In genomic region chr9:44336093-44336406, GRCm38 (mm10) we compare ENCODE assay signal across 9 mouse cellular contexts. TPM values are rescaled to one million over a fixed set of nuclear protein-coding genes. Genes with fewer than 3 reads are reported as not detected.
A peak's percentile ranks its signal among the peaks of the same experiment; 100 is the strongest.
DNase-seq lines count a peak whose midpoint lies in the region; ATAC-seq and TF ChIP-seq lines count a peak whose summit lies in the region.
"Had no signal": no experiment of that assay in that cellular context is flagged by ENCODE, and none has a peak within 500 bp of the region (broad histone marks: within the 10 kb centered on the region; RNA-seq: fewer than 3 reads in every experiment).

No protein-coding gene starts in this region.

- H3K27me3 ChIP-seq in kidney, adult 2 months (replicated peaks; ENCODE audit: control insufficient read depth, insufficient read depth, low read length): no peaks in the 10 kb centered on the region
- H3K27me3 ChIP-seq in hindbrain, embryonic 13.5 days: no peaks in the 10 kb centered on the region
- H3K27me3 ChIP-seq in midbrain, embryonic 12.5 days: no peaks in the 10 kb centered on the region
- H3K27me3 ChIP-seq: Patski had no signal

- no peak overlapping the region for H3K27ac ChIP-seq in kidney, adult 2 months (ENCODE audit: insufficient read depth, low read depth, low read length)
- H3K27ac ChIP-seq in hindbrain, embryonic 13.5 days: peak overlapping the region; percentile 96
- H3K27ac ChIP-seq in midbrain, embryonic 12.5 days (replicated peaks): 0 out of 2 replicates have a peak overlapping the region, but pooled peaks have one; percentile 96

- H3K4me1 ChIP-seq in kidney, adult 2 months (ENCODE audit: control insufficient read depth, insufficient read depth, low read length): peaks cover 6% of the 10 kb centered on the region; the same call in 1 of the 2 replicates
- peaks cover 26% of the 10 kb centered on the region for H3K4me1 ChIP-seq in hindbrain, embryonic 13.5 days (replicated peaks)
- peaks cover 22% of the 10 kb centered on the region for H3K4me1 ChIP-seq in midbrain, embryonic 12.5 days

- no peak for DNase-seq in kidney, adult 2 months
- no peak for DNase-seq in kidney, adult 8-10 months
- peak; percentile 34 for DNase-seq in brain, adult 2 months (ENCODE audit: low read depth, low spot score)
- DNase-seq in adrenal gland, adult (ENCODE audit: inconsistent age in 2 of 2, low spot score in 1 of 2): no peak
- no peak for DNase-seq in MN1 (ENCODE audit: low spot score)
- DNase-seq in ovary, postnatal 36 days (ENCODE audit: low spot score): no peak

- H3K9me3 ChIP-seq in hindbrain, embryonic 13.5 days: no peaks in the 10 kb centered on the region
- no peaks in the 10 kb centered on the region for H3K9me3 ChIP-seq in midbrain, embryonic 12.5 days

- H3K4me3 ChIP-seq in kidney, adult 2 months (ENCODE audit: insufficient read depth, low read depth, low read length): peak overlapping the region; percentile 74; the same call in 1 of the 2 replicates
- peak overlapping the region; percentile 86 for H3K4me3 ChIP-seq in hindbrain, embryonic 13.5 days
- peak overlapping the region; percentile 95 for H3K4me3 ChIP-seq in midbrain, embryonic 12.5 days

- peak overlapping the region; percentile 95 for H3K9ac ChIP-seq in hindbrain, embryonic 13.5 days
- H3K9ac ChIP-seq in midbrain, embryonic 12.5 days (replicated peaks): peak overlapping the region; percentile 99

- WGBS in kidney, adult 2 months: 10% methylated on average over 5 of the region's 5 CpGs
- 0% methylated on average over 5 of the region's 5 CpGs for WGBS in hindbrain, embryonic 13.5 days
- 2% methylated on average over 5 of the region's 5 CpGs for WGBS in midbrain, embryonic 12.5 days

- no peak for TF ChIP-seq POLR2A in kidney, adult 2 months (IDR thresholded peaks at IDR 0.05; ENCODE audit: low read depth, low read length)

- ATAC-seq in hindbrain, embryonic 13.5 days (ENCODE audit: low FRiP score): no peak
- no peak for ATAC-seq in midbrain, embryonic 12.5 days (ENCODE audit: low FRiP score, low read depth)
- ATAC-seq: Patski had no signal

- peak overlapping the region; percentile 93 for H3K4me2 ChIP-seq in hindbrain, embryonic 13.5 days
- peak overlapping the region; percentile 79 for H3K4me2 ChIP-seq in midbrain, embryonic 12.5 days (replicated peaks)

- H3K36me3 ChIP-seq in kidney, adult 2 months (ENCODE audit: control insufficient read depth, insufficient read depth, low read length): no peaks in the 10 kb centered on the region
- peaks cover 49% of the 10 kb centered on the region for H3K36me3 ChIP-seq in hindbrain, embryonic 13.5 days
- H3K36me3 ChIP-seq in midbrain, embryonic 12.5 days: peaks cover 51% of the 10 kb centered on the region

- TF ChIP-seq CTCF in kidney, adult 2 months (conservative IDR thresholded peaks at IDR 0.05; ENCODE audit: insufficient read depth, insufficient read length, low read depth, low read length): no peak

RNA-seq across cellular contexts. Expression of gene H2afx, which starts 1.6 kb away (rescaled TPM):
- 23.6 and 31.5 TPM in 2 replicates for polyA plus RNA-seq in kidney, adult 2 months (2012; rRNA removed)
- 145 and 151 TPM in 2 replicates for polyA plus RNA-seq in hindbrain, embryonic 13.5 days (2015; fragmentation: Nextera tagmentation; extraction: Ambion mirVana)
- 351 and 363 TPM in 2 replicates for polyA plus RNA-seq in midbrain, embryonic 12.5 days (2016; fragmentation: Nextera tagmentation; extraction: Ambion mirVana)

RNA-seq across cellular contexts. Expression of gene Hmbs, which starts 8.0 kb away (rescaled TPM):
- 47.4 and 49.3 TPM in 2 replicates for polyA plus RNA-seq in kidney, adult 2 months (2012; rRNA removed)
- polyA plus RNA-seq in hindbrain, embryonic 13.5 days (2015; fragmentation: Nextera tagmentation; extraction: Ambion mirVana): 66.8 and 70.8 TPM in 2 replicates
- polyA plus RNA-seq in midbrain, embryonic 12.5 days (2016; fragmentation: Nextera tagmentation; extraction: Ambion mirVana): 96.4 and 109 TPM in 2 replicates

RNA-seq across cellular contexts. Expression of gene Dpagt1, which starts 10.2 kb away (rescaled TPM):
- 41.9 and 45.8 TPM in 2 replicates for polyA plus RNA-seq in kidney, adult 2 months (2012; rRNA removed)
- 37.0 and 40.4 TPM in 2 replicates for polyA plus RNA-seq in hindbrain, embryonic 13.5 days (2015; fragmentation: Nextera tagmentation; extraction: Ambion mirVana)
- 34.7 and 39.1 TPM in 2 replicates for polyA plus RNA-seq in midbrain, embryonic 12.5 days (2016; fragmentation: Nextera tagmentation; extraction: Ambion mirVana)

RNA-seq across cellular contexts. Expression of gene C2cd2l, which starts 16.0 kb away (rescaled TPM):
- polyA plus RNA-seq in kidney, adult 2 months (2012; rRNA removed): 164 and 194 TPM in 2 replicates
- 19.1 and 21.6 TPM in 2 replicates for polyA plus RNA-seq in hindbrain, embryonic 13.5 days (2015; fragmentation: Nextera tagmentation; extraction: Ambion mirVana)
- polyA plus RNA-seq in midbrain, embryonic 12.5 days (2016; fragmentation: Nextera tagmentation; extraction: Ambion mirVana): 19.0 and 19.7 TPM in 2 replicates

RNA-seq across cellular contexts. Expression of gene Vps11, which starts 25.4 kb away (rescaled TPM):
- 31.2 and 34.1 TPM in 2 replicates for polyA plus RNA-seq in kidney, adult 2 months (2012; rRNA removed)
- 36.2 and 38.0 TPM in 2 replicates for polyA plus RNA-seq in hindbrain, embryonic 13.5 days (2015; fragmentation: Nextera tagmentation; extraction: Ambion mirVana)
- 36.5 and 40.8 TPM in 2 replicates for polyA plus RNA-seq in midbrain, embryonic 12.5 days (2016; fragmentation: Nextera tagmentation; extraction: Ambion mirVana)
